Mouse (Mus musculus): ENCODE measurements around the gene Zdhhc20.

Gene Zdhhc20

DNA sequence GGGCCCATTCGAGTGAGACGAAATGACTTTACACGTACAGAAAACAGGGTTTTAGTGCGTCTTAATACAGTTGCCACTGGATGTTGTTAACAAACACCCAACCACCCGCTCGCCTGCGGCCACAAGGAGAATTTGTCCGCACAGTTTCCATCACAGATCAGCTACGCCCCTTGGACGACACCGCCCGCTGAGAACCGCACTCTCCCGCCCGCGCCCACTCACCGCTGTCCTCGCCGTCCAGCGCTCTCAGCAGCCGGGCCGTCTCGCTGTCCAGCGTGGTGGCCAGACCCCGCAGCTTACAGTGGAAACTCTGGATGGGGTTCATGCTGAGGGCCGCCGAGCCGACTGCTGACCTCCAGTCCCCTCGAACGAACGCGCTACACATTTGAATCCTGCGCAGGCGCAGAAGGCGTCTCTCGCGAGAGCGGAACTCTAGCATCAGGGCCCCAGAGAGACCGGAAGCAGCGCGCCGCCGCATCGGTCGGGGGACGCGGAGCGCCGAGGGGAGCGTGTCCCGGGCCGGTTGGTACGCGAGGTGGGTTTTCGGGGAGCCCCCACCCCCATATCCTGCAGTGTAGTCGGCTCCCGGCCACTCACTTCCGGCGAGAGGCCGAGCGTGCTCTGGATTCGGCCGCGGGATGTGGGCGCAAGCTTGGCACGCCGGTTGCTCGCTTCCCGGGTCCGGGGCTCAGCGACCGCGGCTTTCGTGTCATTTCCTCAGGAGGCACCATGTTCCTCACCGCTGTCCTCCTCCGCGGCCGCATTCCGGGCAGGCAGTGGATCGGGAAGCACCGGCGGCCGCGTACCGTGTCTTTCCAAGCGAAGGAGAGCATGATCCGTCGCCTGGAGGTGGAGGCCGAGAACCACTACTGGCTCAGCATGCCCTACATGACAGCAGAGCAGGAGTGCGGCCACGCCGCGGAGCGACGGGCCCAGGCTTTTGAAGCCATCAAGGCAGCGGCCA, 64.0 kb downstream of the Zdhhc20 start, which contains the start of the genes Ska3 and Mrpl57:
TSS of gene Ska3 (minus strand) at position 398 of the 964 bp plus-strand sequence.
TSS of gene Mrpl57 (plus strand) at position 447 of the 964 bp plus-strand sequence.
- DNase-seq (ENCODE audit: low spot score): peak; percentile 95

- DNase-seq (ENCODE audit: low spot score): no peak
Observed at GRCm38 (mm10) chr14:57820839-57821238, 69.2 kb downstream of the Zdhhc20 start.

DNA sequence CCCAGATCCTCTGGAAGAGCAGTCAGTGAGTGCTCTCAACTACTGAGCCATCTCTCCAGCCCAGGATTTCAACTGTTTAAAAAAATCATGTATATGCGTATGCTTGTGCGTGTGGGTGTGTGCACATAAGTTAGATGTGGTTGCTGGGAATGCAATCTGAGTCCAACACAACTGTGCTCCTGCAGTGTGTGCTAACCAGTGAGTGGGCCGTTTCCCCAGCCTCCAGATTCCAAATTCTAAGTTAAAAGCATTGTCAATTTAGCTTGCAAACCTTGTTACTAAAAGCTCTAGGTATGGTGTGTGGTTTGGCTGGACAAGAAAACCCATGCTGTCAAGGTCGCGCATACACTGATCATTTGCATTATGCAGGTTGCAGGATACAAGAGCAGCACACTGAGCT, 78.2 kb downstream of the Zdhhc20 start:
- no peak for DNase-seq (ENCODE audit: low spot score)

GRCm38 (mm10) chr14:57810886-57811285, 79.2 kb downstream of the Zdhhc20 start:
- DNase-seq (ENCODE audit: low spot score): no peak

- no peak for DNase-seq (ENCODE audit: low spot score)
Observed at GRCm38 (mm10) chr14:57808558-57808957, 81.5 kb downstream of the Zdhhc20 start.

DNA sequence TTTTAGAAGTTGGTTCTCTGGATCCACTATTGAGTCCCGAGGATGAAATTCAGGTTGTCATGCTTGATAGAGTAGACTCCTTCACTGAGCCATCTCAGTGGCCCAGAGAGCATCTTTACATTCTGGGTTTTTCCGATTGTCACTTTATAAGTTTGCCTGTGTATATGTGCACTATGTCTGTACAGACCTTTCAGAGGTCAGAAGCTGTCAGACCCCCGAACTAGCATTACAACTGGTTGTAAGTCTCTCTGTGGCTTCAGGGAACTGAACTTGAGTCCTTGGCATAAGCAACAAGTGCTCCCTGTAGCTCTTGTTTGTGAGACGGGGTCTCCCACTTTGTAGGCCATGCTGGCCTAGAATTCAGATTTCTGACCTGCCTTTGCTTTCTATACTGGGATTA, 86.3 kb downstream of the Zdhhc20 start:
- DNase-seq (ENCODE audit: low spot score): no peak

- DNase-seq (ENCODE audit: low spot score): peak; percentile 97
Observed at GRCm38 (mm10) chr14:57797991-57798931, 91.8 kb downstream of the Zdhhc20 start, which contains the start of gene Sap18. Gene Sap18 (plus strand): TSS chr14:57798180.

DNA sequence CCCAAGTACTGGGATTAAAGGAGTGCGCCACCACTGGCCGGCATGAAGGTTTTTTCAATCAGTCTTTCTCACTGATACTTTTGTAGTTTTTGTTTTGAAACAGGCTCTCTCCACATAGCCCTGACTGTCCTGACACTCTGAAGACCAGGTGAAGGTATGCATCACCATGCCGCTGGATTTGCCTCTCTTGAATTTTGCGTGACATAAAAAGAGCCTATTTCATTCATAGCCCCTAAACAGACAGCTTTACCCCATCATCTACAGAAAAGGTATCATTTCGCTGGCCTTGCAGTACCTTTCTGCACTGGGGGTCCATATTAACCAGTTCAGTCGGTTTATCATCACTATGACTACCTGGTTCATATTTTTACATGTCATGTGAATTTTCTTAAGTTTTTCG, 92.5 kb downstream of the Zdhhc20 start:
- DNase-seq (ENCODE audit: low spot score): no peak

GRCm38 (mm10) chr14:57791171-57791570, 98.9 kb downstream of the Zdhhc20 start:
- DNase-seq (ENCODE audit: low spot score): no peak

DNA sequence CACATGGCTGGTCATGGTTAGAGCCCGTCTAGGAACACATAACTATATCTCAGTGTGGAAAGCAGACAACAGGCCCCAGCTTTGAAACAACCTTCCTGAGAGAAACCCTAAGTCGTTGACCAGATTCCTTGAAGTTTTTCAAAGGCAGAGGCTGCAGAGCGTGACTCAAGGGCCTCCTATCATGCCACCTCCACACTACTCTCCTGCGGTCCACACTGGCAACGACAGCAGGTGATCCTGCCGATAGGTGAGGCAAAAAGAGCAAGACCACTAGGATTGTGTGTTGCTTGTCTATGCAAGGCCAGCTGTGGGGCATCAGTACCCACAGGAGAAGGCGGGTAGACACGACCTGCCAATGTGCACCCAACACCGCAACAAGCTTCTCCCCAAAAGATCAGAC, 100.3 kb downstream of the Zdhhc20 start:
- DNase-seq (ENCODE audit: low spot score): no peak

DNA sequence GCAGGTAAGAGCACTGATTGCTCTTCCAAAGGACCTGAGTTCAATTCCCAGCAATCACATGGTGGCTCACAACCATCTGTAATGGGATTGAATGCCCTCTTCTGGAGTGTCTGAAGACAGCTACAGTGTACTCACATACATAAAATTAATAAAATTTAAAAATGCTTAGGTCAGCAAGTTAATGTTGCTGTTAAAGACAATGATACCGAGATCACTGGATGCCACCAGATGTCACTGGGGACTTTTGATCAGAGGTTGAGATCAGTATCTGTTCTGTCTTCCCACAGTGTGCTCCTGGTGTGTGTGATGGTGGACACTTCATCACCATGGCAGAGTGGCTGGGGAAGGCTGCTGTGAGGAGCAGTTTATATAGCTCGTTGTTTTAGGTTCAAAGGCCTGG, 100.8 kb downstream of the Zdhhc20 start:
- DNase-seq (ENCODE audit: low spot score): no peak

DNA sequence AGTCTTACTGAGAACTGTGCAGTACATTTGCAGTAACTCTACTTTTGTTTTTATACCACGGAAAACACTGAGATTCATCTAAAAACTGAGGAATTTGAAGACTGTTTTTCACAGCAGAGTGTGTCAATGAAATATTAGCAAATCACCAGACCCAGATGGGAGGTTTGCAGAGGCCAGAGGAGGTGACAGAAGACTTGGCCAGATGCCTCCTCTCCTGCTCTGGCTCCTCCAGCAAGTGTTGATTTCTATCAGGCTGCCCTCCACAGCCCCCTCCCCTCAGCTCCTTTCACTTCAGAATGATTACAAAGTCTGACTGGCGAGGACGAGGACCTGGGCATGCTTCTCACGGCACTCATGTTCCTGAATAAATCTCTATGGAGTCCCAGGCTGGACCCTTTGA, 102.7 kb downstream of the Zdhhc20 start:
- DNase-seq (ENCODE audit: low spot score): no peak
